Mouse (Mus musculus) kidney, postnatal 4 days (tissue): ENCODE data around the gene Nr1i2.
"Not testable (repeated sequence)": the region's sequence is repeated elsewhere in the genome, so short reads cannot be mapped to it uniquely, and the experiment has no call there.

Experiments
- DNase-seq, 2 experiments: peaks; one replicate each; pipeline ENCODE4 v3.0.0; 2021; ENCODE audit warnings: mixed read lengths in 2 of 2

Nr1i2 gene

DNA sequence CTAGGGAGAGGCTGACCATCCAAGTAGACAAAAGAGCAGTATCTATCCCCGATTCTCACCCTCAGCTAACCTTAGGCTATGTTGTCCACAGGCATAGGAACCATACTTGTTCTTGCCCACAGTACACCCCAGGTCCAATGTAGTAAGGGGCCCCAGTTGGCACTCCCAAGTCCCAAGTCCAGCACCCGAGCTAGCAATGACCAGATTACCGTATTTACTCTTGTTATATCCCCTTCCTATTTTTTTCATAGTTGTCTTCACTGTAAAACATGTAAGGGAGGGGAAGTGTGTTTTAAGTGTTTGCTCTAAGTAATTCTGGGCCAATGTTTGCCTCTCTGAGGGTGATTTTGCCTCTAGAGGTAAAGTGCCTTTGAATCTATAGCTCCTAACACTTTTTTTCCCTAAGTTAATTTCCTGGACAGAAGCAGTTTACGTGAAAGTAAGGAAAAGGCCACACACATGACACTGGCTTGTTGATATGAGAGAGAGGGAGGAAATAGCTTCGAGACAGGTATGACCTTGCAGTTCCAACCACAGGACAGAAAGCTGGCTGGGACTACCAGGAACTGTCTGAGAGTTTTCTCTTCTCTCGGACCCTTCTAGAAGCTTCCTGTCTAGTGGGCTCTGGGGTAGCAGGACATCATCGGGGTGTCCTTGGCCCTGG, at the start of gene Nr1i2:
Gene Nr1i2, minus strand, starts transcription at position 140 of the 664 bp plus-strand sequence.
- DNase-seq, result peak in 1 of 2 experiments; percentile 25

- DNase-seq, result peak; percentile 87 to 92
Observed at GRCm38 (mm10) chr16:38341396-38342324, 47.0 kb upstream of the Nr1i2 start, which contains the start of gene Maats1. Maats1 (minus strand) TSS chr16:38342143.

- DNase-seq, result not testable (repeated sequence)
Observed at GRCm38 (mm10) chr16:38338077-38338476, 43.5 kb upstream of the Nr1i2 start.

DNA sequence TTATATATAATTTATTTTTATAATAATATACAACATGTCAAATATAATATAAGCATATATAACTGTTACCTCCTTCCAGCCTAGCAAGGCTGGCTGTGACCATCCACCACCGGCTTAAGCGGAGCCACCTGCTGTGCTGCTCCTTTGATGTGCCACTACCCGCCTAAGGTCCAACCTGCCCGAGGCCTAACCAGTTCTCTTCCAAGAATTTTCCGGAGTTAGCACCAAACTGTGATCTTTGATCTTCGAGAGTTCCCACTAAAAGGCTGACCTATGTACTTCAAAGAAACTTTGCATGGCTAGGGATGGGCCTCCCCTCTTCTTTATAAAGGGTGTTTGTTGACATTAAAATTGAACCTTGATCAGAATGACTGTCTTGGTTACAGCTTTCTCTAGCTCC, 39.8 kb upstream of the Nr1i2 start:
- peak in 1 of 2 experiments; percentile 28 for DNase-seq

GRCm38 (mm10) chr16:38329340-38329739, 34.7 kb upstream of the Nr1i2 start:
- DNase-seq, result no peak

DNA sequence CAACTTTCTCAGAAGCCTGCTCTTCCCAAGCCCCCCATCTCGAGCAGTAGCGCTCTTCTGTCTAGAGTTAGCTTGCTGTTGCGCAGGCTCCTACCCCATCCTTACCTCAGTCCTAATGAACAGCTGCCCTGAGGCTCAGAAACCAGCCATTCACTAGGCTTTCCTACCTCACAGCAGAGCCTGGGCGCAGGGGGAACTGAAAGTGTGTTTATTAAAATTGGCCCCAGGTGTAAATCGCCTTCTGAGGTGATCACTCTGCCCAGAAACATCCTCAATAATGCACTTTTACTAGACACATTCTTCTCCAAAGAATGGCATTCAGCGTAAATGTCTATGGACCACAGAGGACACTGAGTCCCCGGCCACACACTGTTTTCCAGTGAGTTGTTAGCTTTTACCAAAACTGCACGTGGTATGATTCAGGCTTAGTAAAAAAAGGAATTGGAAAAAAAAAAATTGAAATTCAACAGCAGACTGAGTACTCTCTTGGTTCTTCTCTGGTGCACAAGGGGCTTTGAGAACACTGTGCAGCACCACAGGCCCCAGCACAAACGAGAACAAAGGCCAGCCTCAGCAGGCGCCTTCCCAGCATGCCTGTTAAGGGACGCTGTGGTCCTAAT, 32.3 kb upstream of the Nr1i2 start:
- no peak for DNase-seq

DNA sequence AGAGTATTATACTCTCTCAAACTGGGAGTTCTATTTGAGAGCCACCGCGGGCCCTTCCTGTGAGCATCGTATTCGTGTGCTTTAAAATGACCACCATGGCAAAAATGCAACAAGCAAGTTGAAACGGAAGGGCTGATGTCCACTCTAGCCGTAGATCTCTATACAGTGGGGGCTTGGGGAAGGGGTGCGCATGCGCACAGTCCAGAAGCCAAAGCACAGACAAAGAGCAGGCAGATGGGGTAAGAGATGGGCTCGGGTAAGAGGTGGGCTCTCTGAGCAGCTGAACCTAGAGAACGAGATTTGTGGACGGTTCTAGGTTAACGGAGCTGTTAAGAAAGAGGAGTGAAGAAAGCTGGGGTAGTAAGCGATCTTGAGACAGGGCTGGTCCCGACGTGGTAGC, 29.7 kb upstream of the Nr1i2 start:
- no peak for DNase-seq

GRCm38 (mm10) chr16:38321452-38321935, 26.9 kb upstream of the Nr1i2 start:
- peak; percentile 54 to 64 for DNase-seq

DNA sequence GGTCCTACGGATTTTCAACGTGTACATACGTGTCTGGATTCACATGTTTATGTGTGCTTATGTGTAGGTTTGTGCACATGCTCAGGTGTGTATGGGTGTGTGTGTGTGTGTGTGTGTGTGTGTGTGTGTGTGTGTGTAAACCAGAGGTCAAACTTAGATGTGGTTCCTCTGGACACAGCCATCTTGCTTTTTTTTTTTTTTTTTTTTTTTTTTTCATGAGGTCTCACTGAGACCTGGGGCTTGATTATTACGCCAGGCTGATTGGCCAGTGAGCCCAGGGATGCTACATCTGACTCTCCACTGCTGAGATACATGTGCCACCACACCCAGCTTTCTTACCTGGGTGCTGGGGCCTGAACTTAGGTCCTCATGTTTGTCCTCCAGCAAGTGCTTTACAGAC, 24.5 kb upstream of the Nr1i2 start:
- DNase-seq, result no peak

DNA sequence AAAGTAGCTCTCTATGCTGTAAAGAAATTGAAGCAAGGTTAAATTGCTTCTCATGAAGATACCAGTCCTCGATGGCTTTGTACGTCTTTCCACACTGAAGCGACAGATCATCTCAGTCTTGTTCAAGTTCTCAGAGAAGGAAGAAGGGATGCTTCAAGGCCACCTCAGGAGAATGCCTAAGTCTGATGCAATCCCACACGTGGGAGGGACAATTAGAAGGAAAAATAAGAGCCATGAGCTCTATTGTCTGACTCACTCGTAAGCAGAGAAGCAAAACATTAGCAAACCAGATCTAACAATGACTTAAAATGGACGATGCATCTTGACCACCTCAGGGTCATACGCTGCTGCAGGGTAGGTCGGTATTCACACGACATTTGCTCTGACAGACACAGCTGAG, 23.9 kb upstream of the Nr1i2 start:
- DNase-seq, result no peak

- DNase-seq, result no peak
Observed at GRCm38 (mm10) chr16:38308195-38308594, 13.6 kb upstream of the Nr1i2 start.

- no peak for DNase-seq
Observed at GRCm38 (mm10) chr16:38307651-38308050, 13.0 kb upstream of the Nr1i2 start.

DNA sequence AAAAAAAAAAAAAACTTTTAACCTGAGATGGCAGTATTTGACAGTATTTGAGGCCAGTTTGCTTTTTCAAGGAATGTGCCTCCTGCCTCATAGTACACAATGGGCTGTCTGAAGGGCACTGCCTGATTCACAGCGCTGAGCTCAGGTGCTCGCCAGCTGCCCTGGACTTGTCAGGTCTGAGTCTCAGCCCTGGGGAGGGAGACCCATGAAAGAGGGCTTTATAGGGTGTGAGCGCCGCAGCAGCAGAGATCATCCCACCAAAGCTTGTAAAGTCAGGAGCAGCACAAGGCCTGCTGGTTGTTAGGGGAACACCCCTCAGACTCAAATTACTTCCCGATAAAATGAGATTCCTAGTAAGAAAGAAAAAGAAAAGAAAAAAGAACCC, 12.6 kb upstream of the Nr1i2 start:
- DNase-seq, result no peak

DNA sequence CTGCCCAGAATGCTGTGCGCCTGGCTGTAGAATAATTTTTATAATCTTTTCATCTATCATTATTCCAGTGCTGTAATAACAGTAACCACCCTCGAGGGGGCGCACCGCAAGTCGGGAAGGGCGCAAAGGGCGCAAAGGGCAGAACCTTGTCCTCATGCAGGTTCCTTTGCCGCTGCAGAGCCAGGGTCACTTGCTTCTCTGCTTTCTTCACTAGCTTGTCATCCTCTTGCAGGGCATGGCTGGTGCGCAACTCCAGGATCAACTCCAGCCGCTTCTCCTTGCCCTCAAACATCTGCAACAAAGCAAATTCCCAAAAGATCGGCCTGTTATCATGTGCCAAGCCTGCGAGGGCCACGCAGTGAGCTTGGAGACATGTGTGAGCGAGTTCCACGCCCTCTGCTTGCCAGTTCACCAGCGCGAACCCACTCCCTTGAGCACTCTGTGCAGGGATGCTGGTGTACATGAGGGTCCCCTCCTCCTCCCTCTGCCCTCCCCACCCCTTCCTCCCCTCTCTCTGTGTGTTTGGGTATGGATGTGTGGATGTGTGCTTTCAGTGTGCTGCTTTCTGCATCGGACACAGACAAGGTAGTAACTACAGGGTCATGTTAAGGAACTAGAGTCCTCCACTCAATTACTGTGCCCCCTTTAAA, 12.1 kb upstream of the Nr1i2 start:
- peak; percentile 25 to 50 for DNase-seq

- DNase-seq, result peak; percentile 74 to 84
Observed at GRCm38 (mm10) chr16:38304460-38305194, 10.0 kb upstream of the Nr1i2 start.

DNA sequence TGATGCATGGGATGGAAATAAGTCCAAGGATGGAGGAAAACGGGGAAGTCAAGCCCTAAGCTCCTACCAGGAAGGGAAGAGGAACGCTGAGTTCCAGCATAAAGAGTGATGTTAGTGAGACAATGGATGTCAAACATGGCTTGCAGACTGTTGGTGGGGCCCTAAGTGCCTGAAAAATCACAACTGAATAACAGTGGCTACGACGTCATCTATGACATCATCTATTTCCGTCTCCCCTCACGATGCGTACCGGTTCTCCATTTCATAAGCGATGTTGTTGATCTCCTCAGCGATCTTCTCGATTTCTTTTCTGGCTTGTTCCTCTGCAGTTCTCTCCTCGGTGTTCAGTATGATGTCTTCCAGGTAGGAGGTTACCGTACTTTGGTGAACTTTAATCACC, 7.7 kb upstream of the Nr1i2 start:
- DNase-seq, result no peak

GRCm38 (mm10) chr16:38298410-38298809, 3.8 kb upstream of the Nr1i2 start:
- DNase-seq, result no peak

DNA sequence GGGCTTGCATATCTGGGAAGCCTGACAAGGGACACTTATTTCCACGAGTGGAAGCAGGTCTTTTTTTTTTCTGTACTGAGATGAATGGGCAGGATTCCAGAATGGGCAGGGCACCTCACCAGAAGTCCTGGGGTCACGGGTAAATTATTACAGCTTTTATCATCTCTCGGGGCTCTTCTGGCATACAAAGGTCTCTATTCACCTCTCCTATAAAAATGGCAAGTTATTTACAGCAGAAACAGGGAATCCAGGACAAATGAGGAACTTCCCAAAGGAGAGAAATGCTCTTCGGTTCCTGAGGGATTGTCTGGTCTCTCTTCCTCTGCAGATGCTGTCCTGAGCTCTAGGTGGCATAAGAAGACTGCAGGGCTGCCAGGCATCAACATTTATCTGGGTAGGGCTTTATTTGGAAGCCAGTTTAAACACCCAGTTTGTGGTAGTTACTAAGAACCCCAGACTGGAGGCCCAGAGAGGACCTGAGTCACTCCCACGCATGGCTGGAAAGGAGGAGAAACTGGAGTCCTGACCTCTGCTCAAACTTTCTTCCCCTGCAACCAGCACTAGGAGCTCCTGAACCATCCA, 816 bp upstream of the Nr1i2 start:
- DNase-seq, result peak; percentile 22 to 38

DNA sequence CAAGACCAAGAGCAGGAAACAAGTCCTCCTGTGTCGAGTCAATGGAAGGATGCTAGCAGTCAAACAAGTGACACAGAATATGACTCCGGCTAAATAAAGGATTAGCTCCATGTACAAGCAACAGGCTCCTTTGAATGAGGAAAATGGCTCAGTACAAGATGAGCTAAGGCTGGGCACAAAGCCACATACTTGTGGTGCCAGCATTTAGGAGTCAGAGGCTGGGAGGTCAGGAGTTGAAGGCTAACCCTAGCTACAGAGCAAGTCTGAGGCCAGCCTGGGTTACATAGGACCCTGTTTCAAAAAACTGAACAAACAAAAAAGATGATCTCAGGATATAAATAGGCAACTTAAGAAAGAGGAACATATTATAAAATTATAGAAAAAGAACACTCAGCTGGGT, 4.5 kb downstream of the Nr1i2 start:
- no peak for DNase-seq

- DNase-seq, result peak in 1 of 2 experiments; percentile 23
Observed at GRCm38 (mm10) chr16:38288851-38289250, 5.8 kb downstream of the Nr1i2 start.

- DNase-seq, result no peak
Observed at GRCm38 (mm10) chr16:38287762-38288161, 6.9 kb downstream of the Nr1i2 start.

DNA sequence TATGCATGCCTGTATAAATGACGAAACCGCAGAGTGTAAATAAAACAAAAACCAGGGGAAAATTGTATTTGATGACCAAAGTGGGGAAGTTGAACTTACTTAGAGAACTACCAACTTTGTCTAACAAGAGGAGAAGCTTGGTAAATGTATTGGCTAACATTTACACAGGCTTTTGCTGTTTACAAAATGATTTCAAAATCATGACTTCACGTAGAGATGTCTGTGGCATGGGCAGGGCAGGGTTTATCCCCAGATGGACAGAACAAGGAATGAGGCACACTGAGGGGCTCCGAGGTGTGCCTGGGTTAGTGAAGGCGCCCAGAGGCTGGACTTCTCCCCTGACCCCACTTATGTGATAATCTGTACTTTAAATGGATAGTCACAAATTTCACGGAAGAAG, 7.3 kb downstream of the Nr1i2 start:
- no peak for DNase-seq
